Mouse (Mus musculus): ENCODE results near the gene Lexm.

The Lexm gene

DNA sequence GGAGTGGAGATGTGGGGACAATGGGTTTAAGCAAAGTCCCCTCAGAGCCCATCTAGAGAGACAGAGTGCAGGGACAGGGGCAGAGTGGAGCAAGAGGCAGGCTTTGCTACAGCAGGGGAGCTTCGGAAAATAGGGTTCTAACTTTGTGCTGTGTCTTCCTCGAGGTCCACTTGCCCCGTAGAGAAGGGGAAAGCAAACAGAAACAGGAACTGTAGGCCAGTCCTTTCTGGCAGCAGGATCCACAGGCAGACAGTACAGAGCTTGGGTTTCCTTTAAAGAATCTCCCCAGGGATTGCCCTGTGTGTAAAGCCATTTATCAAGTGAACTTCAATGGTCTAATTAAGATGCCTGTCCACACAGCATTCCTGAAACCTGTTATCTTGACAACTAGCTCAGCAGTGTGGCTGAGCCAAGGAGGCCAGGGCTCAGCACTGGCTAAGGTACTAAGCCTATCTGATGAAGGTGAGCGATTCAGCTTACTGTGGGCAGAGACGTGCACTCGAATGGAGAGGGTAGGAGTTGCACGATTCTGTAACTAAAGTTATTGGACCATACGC is 71.1 kb downstream of the Lexm start:
- CTCF ChIA-PET = no interaction called here

GRCm38 (mm10) chr4:106542211-106542610 is 74.8 kb downstream of the Lexm start:
- CTCF ChIA-PET = no interaction called here

DNA sequence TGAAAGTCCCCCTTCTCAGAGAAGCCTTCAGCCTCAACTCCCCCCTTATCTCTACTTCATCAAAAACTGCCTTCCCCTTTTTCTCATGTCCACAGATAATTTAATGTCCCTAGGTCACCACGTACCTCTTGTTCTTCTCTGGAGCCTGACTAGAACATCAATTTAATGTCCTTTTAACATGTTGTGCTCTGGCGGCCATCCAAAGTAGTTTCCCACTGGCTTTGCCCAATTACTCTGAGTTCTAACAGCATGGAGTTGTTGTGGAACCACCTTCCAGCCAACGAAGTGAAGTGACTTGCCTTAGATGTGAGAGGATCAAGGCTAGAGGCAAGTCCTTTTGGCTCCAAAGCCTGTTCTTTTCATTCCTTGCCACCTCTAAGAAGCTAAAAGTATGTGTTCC is 75.5 kb downstream of the Lexm start:
- CTCF ChIA-PET = no interaction called here

Data from spleen, embryonic (tissue).